Mouse (Mus musculus) heart, postnatal 36 days (tissue): ENCODE measurements around the gene Spata33. TPM values are rescaled to one million over a fixed set of nuclear protein-coding genes. Genes with fewer than 3 reads are reported as not detected.
"Not testable (repeated sequence)": the region's sequence is repeated elsewhere in the genome, so short reads cannot be mapped to it uniquely, and the experiment has no call there.

Experiments
- DNase-seq, 2 experiments: peaks; one replicate each; pipeline ENCODE4 v3.0.0; 2021 to 2022
- intact Hi-C: fragments of 180-260 bp; cut with DNase I; formaldehyde crosslinking; loops from one replicate; pipeline ENCODE4 v1.15.1; 2025
- total RNA-seq, 2 experiments: library from RNA; stranded (reverse); gene quantifications; 2 replicates each; pipeline ENCODE4 v1.2.3; 2021

Gene Spata33
- total RNA-seq = 10 to 100 TPM; 22.5 to 27.2 TPM

DNA sequence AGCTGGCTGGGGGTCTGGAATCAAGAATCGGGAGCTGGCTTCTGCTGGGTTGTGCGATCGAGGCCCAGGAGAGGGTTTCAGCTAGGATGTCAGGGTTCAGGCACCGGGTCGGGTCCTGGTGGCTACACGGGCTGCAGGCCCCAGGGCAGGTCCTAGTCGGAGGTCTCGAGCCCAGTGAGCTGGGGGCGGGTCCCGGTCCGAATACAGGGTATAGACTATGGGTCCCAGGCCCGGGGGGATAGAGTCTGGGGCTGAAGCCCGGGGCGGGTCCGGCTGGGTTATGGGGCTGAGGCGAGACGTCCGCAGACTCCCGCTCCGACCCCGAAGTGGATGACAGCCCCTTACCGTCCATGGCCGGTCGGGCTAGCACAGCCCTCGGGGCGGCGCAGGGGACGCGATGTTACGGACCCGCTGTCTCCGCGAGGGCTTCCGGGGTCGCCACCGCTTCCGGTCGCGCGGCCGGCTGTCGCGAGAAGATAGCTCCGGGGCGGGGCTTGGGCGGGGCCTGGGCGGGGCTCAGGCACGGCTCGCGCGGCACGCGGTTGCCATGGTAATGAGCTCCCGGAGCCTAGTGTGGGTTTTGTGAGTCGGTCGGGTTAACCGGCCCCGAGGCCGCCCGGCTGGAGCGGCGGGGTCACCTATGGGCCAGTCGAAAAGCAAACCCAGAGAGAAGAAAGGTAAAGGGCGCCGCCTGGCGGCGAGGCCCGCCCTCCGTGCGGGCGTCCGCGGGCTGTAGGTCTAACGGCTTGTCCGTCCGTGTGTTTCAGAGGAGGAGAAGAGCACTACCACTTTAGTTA, at the start of gene Spata33, which contains the start of gene Chmp1a:
Gene Spata33, plus strand, starts transcription at position 512 of the 797 bp plus-strand sequence.
Gene Chmp1a, minus strand, starts transcription at position 443 of the 797 bp plus-strand sequence.
- intact Hi-C loops = no loop called here
- DNase-seq = peak; percentile 83 to 91

DNA sequence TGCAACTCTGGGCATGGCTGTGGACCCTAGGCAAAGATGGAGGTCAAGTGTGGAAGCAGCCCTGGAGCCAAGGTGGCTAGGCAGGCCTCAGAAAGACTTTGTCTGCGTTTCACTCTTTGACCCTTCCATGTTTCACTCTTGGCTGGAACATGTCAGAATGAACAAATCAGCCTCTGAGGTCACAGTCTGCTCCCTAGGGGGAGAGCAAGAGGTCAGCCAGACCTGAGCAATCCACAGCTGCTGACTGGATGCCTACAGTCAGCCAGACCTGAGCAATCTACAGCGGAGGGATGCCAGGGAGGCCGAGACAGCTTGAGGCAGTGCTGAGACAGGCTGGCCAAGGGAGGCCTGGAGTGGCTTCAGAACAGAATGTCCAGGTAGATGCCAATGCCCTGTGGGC, 31.2 kb upstream of the Spata33 start:
- DNase-seq = peak; percentile 59 to 66

DNA sequence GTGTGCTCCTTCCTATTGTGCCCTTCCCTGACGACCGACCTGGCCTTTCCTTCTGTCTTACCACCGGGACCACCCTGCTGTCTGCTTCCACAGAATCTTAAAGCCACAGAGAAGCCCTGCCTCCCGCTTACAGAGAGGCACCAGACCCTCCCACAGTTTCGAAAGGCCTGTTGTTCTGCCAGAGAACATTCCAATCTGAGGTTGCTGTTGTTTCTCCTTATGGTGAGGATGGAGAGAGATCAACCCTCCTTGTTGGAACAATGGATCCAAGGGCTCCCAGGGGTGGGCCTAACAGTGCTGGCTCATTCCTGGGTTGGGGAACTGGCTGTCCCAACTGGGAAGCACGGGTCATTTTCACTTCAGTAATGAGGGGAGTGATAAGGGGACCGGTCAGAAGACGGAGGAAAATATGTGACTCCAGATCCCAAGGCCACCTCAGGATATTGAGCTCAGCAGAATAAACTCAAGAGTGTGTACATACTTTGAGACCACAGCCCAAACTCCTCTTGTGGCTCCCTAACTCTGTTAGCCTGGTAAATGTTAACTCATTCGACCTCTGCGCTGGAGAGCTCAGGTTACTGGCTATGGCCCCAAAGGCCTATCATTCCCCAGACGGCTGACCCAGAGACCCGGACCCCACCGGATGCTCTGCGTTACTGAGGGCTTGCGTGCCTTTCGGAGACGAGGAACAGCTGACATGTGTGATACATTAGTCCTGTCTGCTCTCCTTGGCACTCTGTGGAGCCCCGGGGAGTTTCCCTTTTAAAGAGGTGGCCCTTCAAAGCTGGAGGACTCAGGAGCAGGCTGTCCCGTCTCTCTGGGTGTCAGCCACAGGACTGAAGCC, 26.8 kb upstream of the Spata33 start, which contains the start of gene Dpep1:
Gene Dpep1, plus strand, starts transcription at position 677 of the 844 bp plus-strand sequence.
- intact Hi-C loops = no loop called here

More for the DNA sequence above, 31.2 kb upstream of the Spata33 start:
- intact Hi-C loops = no loop called here

DNA sequence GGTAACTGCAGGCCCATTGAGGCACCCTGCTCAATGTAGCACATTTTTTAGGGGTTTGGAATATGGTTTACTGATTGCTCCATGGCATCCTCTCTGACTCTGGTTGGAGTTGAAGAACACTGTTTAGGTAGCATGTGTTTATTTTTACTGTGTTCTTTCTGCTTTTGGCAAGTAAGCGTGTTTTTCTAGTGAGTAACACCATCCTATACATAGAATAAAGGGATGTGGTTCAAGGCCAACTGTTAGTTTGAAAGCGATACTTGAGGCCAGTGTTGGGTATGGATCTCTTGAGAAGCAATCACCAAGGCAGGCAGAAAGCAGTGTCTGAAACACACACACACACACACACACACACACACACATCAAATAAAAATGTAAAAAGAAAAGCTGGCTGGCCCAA, 24.6 kb upstream of the Spata33 start:
- no peak for DNase-seq
- intact Hi-C loops = no loop called here

More for the DNA sequence above, 26.8 kb upstream of the Spata33 start, which contains the start of gene Dpep1:
- DNase-seq = peak; percentile 57 to 69

DNA sequence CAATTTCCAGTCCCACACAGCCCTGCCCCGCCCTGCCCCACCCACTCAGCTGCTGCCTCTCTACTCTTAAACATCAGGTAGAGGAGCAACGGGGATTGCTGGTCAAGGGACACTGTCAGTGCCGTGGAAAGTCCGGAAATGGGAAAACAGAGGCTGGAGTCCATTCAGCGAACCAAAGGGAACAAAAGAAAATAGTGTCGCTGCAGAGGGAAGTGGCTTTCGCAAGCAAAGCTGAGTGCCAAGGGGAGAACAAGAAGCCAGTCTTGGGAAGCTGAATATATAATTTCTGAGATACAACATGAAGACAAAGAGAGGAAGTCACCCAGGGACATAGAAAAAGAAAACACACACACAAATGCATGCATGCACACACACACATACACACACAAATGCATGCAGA, 23.8 kb upstream of the Spata33 start:
- no peak for DNase-seq
- intact Hi-C loops = no loop called here

DNA sequence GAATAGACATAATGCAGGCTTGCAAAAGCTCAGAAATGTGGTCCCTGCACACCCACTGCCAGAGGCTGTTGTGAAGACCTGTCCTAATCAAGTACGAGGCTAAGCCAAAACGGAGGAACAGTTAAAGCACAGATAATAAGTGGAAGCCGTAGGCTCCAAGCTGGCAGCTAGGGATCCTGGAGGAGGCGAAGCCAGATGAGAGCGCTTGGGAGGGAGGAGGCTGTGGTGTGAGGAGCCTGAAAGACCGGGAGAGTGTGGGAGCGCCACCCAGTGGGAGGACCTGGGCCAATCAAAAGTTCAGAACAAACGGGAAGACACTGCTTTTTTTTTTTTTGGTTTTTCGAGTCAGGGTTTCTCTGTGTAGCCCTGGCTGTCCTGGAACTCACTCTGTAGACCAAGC, 22.0 kb upstream of the Spata33 start:
- intact Hi-C loops = loop anchor here (5.0 kb wide), 1 partner anchor 33 kb away; the partner anchor contains the start of gene Sult5a1
- DNase-seq = peak; percentile 65 to 78

DNA sequence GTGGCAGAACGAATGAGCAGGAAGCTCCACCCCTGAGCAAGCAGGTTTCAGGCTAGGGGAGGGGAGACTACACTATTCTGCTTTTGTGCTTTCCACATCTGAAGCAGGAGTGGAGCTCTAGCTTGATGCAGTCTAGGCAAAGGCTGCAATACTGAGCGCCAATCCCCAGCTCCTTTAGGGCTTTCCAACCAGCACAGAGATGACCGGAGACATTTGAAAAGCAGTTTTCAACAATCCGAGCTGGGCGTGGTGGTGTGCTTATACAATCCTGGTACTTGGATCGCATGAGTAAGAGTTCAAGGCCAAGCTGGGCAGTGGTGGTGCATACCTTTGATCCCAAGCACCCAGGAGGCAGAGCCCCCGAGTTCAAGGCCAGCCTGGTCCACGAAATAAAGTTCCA, 20.7 kb upstream of the Spata33 start:
- intact Hi-C loops = loop anchor here (5.0 kb wide), 1 partner anchor 35 kb away; the partner anchor contains the start of gene Sult5a1
- no peak for DNase-seq

DNA sequence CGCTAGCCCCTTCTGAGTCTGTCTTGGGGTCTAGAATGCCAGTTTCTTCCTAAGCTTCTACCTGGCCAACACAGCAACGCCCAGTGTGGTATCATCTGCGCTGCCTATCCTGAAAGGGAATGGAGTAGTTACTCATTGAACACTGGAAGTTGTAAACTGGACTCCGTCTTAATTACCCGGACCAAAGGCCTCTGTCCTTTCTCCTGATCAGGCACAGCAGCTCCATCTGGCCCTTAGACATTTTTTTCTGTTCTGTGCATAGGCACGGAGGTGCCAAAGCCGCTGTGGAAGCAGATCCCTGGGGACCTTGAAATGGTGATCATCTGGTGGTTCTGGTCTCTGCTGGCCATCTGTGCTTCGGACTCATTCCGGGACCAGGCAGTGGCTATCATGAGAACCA, 18.9 kb upstream of the Spata33 start:
- no peak for DNase-seq
- intact Hi-C loops = loop anchor here (5.0 kb wide), 1 partner anchor 36 kb away; the partner anchor contains the start of gene Sult5a1

DNA sequence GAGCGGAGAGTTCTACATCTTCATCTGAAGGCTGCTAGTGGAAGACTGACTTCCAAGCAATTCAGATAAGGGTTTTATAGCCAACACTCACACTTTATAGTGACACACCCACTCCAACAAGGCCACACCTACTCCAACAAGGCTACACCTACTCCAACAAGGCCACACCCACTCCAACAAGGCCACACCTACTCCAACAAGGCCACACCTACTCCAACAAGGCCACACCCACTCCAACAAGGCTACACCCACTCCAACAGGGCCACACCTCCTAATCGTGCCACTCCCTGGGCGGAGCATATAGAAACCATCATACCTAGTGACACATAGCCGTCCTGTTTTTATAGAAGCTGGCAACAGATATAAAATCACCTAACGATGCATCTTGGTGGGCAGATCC, 15.6 kb upstream of the Spata33 start:
- DNase-seq, intact Hi-C loops: not testable (repeated sequence)

DNA sequence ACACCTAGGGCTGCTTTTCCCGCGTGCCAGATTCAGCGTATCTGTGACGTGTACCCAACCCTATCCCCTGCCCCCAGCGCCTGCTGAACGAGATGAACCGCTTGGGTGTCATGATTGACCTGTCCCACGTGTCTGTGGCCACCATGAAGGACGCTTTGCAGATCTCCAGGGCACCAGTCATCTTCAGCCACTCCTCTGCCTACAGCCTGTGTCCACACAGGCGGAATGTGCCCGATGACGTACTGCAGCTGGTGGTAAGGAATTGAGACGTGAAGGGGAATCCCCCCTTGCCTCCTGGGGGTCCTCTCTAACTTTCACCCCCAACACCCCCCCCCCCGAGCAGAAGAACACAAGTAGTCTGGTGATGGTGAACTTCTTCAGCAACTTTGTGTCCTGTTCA, 12.8 kb upstream of the Spata33 start:
- DNase-seq = no peak
- intact Hi-C loops = loop anchor here (5.0 to 10.0 kb wide), 2 partner anchors 295 to 363 kb away; no protein-coding TSS in a partner anchor

DNA sequence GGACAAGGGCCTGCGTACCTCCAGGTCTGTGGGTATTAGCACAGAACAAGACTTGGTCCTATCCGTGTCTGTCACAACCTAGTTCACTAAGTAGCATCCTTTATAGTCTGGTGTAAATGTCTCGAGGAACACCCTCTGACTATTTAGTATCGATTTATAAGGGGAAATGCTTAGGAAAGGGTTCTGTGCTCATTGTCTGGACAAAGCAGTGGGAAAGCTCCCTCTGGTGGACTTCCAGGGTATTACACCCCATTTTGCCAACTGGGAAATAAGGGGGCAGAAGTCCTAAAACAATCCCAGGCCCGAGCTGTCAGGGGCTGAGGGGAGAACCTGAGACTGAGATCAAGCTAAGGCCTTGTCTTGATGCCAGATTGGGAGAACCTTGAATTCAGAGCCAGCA, 10.3 kb upstream of the Spata33 start:
- DNase-seq = peak; percentile 79 to 82
- intact Hi-C loops = loop anchor here (1.0 to 10.0 kb wide), 3 partner anchors 96 to 365 kb away; no protein-coding TSS in a partner anchor

DNA sequence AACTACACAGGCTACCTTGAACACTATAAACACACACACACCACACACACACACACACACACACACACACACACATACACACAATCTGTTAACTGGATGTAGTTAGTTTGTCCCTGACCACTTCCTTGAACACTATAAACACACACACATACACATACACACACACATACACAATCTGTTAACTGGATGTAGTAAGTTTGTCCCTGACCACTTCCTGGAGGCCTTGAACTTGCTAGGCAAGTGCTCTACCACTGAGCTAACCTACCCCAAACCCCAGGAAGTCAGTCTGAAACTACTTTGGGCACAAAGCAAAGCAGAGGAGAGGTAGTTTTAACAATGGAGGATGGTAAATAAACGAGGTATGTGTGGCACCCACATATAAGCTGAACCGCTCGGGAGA, 9.1 kb upstream of the Spata33 start:
- intact Hi-C loops = loop anchor here (5.0 to 10.0 kb wide), 2 partner anchors 299 to 366 kb away; no protein-coding TSS in a partner anchor
- no peak for DNase-seq

DNA sequence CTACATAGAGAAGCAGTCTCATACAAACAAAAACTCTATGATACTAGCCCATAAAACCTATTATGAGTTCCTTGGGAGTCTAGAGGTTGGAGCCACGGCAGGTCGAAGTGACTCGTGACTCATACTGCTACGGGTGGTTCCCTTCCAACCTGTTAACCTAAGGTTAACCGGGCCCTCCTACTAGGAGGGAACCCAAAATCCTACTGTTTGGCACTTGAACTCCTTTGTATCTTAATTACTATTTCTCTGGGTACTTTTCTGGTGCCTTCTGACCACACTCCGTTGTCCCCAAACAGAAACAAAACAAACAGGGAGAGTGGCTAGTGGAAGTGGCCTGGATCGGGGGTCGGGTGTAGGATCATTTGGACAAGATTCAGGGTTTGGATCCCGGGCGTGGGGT, 756 bp upstream of the Spata33 start:
- intact Hi-C loops = no loop called here
- no peak for DNase-seq

DNA sequence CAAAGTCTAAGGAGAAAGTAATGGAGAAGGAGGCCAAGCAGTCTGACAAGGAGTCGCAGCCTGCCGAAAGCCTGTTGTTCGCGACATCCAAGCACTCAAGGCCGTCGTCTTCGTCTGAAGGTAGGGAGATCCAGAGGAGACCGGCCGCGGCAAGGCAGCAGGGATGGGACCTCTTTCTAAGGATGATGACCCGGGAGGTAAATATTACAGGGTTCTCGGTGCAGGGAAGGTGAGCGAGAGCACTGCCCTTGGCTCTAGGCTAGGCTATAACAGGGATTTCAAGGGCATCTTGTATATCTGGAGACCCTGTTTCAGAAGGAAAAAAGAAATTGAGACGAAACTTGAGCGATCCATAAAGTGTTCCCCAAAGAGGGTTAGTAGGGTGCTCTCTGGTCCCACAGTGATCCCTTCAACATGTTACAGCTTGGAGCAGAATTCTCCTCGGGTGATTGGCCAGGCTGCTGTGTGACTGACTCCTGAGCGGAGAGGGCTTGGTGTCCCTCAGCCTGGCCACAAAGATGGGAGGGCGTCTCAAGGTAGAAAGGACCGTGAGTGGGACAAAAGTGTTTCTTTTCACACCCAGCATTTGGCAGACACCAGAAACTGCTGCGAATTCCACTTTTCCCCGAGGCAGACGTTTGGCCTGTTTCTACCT, 613 bp downstream of the Spata33 start:
- DNase-seq = no peak
- intact Hi-C loops = no loop called here

DNA sequence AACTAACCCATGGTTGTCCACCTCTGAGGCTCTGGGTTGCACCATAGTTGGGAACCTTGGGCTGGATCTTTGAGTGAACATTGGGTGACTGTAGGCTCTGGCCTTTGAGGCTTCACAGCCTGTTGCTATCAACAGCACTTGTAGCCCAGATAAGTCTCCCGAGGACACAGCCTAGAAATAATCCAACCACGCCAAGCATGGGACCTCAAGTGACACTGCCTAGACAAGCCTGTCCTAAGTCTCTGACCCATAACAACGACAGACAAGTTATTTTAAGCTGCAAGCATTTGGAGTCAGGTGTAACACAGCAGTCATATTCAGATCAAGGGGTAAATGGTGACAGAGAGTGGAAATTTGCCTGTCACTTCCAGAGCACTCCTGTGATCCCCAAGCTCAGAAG, 2.8 kb downstream of the Spata33 start:
- DNase-seq = no peak
- intact Hi-C loops = no loop called here

DNA sequence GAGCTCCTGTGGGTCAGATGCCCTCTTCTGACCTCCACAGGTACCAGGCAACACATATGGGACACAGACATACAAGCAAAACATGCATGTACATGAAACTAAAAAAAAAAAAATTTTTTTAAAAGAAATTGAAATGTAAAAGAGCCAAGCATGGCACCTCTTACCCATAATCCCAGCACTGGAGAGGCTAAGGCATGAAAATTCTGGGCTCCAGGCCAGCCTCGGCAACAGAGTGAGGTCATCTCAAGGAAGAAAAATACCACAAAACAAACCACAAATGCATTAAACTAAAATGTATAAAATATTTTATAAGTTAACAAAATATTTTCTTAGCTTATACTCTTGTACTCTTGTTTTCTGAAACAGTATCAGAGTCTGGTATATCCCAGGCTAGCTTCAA, 8.3 kb downstream of the Spata33 start:
- intact Hi-C loops = loop anchor here (10.0 kb wide), 1 partner anchor 746 kb away; the partner anchor contains the start of genes Ctu2 and Rnf166
- no peak for DNase-seq

DNA sequence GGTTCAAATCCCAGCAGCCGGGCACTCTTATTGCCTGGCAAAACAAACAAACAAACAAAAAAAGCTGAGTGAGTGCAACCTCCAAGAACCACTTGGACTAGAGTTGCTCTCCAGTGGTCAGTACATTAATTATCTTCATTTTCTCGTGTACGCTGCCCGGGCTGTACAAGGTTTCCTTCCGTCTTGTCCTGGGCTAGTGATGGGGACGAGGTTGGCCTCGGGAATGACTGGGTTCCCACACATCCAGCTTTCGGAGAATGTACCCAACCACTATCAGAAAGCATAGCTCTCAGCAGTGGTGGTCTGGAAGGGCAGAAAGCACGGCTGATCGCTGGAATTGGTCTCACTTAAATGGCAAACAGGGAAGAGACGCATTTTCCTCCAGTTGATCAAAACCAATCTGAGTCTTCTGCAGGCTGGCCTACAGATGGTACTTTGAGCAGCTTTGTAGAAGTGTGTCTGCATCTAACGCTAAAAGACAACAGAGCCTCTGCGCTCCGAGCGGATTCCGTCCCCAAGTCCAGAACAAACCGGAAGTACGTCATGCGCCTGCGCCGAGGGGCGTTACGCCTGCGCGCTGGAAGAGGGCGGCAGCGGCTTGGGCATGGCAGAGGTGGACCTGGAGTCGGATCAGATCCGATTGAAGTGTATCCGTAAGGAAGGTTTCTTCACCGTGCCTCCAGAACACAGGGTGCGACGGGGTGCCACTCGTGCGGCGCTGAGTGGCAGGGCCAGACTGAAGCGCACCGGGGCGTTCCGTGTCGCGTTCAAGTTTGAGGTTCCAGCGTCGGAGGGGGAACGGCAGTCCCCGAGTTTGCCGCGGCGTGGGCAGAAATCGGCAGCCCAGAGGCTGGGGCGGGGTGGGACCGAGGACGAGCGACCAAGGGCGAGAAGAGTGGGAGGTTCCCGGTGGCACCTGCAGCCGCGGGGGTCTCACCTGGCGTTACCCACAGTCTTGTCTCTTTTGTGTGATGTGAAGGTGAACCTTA, 11.9 kb downstream of the Spata33 start, which contains the start of gene Cdk10:
Gene Cdk10, plus strand, starts transcription at position 565 of the 989 bp plus-strand sequence.
- intact Hi-C loops = loop anchor here (10.0 kb wide), 1 partner anchor 750 kb away; the partner anchor contains the start of genes Ctu2 and Rnf166
- peak; percentile 94 to 96 for DNase-seq

DNA sequence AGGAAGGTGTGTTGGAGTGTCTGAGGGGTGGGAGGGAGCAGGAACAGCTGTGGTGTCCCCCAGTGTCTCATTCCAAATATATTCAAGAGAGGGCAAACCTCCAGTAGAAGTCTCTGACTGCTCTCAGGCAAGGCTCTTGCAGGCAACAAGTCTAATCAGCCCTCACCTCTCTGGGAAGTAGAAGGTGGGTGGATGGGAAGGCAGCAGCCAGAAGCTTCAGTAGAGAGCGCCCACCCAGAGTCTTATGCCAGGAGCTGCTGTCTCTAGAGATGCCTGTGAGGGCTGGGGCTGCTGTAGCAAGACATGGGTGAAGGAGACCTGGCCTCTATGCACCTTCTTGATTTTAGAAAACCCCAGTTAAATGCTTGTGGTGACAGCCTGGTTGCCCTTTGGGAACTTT, 15.8 kb downstream of the Spata33 start:
- DNase-seq = no peak
- intact Hi-C loops = loop anchor here (10.0 kb wide), 1 partner anchor 754 kb away; the partner anchor contains the start of genes Ctu2 and Rnf166

DNA sequence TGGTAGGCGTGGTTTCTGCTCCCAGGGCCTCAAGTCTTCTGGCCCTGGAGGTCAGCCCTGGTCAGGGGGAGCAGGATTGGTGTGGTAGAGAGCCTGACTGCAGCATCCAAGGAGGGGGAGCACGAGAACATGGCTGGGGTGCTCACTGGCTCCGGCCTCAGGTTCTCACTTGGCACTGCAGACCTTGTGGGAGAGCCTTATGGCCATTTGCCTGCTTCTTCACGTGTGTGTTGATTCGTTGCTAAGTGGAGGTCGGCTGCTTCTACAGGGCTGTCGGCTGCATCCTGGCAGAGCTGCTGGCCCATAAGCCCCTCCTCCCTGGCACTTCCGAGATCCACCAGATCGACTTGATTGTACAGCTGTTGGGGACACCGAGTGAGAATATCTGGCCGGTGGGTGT, 17.7 kb downstream of the Spata33 start:
- intact Hi-C loops, DNase-seq: not testable (repeated sequence)
